Mouse (Mus musculus) left cerebral cortex, adult 2 months (tissue): ENCODE data around the gene Bmp8b. TPM values are rescaled to one million over a fixed set of nuclear protein-coding genes. Genes with fewer than 3 reads are reported as not detected.

Experiments used
- DNase-seq, 2 experiments: peaks; one replicate each; pipeline ENCODE4 v3.0.0; 2021 to 2022; ENCODE audit warnings: low spot score in 2 of 2, mixed read lengths in 1 of 2; ENCODE audit errors: extremely low spot score in 1 of 2
- H3K27ac ChIP-seq: fragments of 200-600 bp; 2 replicates; pipeline ENCODE4 v1.8.1; 2022
- H3K4me3 ChIP-seq: fragments of 200-600 bp; 2 replicates; pipeline ENCODE4 v1.8.1; 2022
- CTCF ChIP-seq: fragments of 200-600 bp; IDR thresholded peaks from 2 replicates; pipeline ENCODE4 v1.8.1; 2022; ENCODE audit warnings: antibody characterized with exemption, mild to moderate bottlenecking, moderate library complexity
- intact Hi-C: fragments of 180-260 bp; cut with DNase I; formaldehyde crosslinking; loops from one replicate; pipeline ENCODE4 v1.15.1; 2025
- long read RNA-seq, 2 experiments: library from polyadenylated mRNA; stranded (forward); transcript quantifications; one replicate each; pipeline ENCODE4 v2.0.0; 2021; ENCODE audit warnings: borderline mapping rate in 2 of 2
- total RNA-seq, 2 experiments: library from RNA; stranded (reverse); gene quantifications; 2 replicates each; pipeline ENCODE4 v1.2.3; 2021

Bmp8b gene
- under 1 TPM in 1 of 2 experiments, not detected in 1; 0.26 TPM for total RNA-seq
- long read RNA-seq, experiment 1, partial matches to known transcripts = 0 of 1 reads
- long read RNA-seq, experiment 1, other reads (novel, unspliced or antisense) = 1 of 1 reads
- long read RNA-seq, experiment 2, partial matches to known transcripts = 1 of 2 reads
- long read RNA-seq, experiment 2, other reads (novel, unspliced or antisense) = 1 of 2 reads

- intact Hi-C loops = no loop called here
- DNase-seq = no peak
- H3K4me3 ChIP-seq = no peak within 1 kb of the TSS
- H3K27ac ChIP-seq = no peak within 1 kb of the TSS
- no peak for TF ChIP-seq CTCF
Observed at GRCm38 (mm10) chr4:123104651-123105450, at the start of gene Bmp8b. Bmp8b (plus strand) TSS chr4:123105165.

- Histone ChIP-seq H3K27ac (no peak overlapping the region), H3K4me3 (no peak overlapping the region)
- TF ChIP-seq CTCF = no peak
- intact Hi-C loops = no loop called here
- no peak for DNase-seq
Observed at GRCm38 (mm10) chr4:123056560-123057109, 48.3 kb upstream of the Bmp8b start.

- intact Hi-C loops = no loop called here
- no peak overlapping the region for H3K4me3 ChIP-seq
- no peak for TF ChIP-seq CTCF
- H3K27ac ChIP-seq = no peak overlapping the region
- DNase-seq = no peak
Observed at GRCm38 (mm10) chr4:123057957-123058356, 47.0 kb upstream of the Bmp8b start.

- intact Hi-C loops = loop anchor here (5.0 kb wide), 1 partner anchor 169 kb away; no protein-coding TSS in a partner anchor
- no peak overlapping the region for H3K27ac ChIP-seq
- H3K4me3 ChIP-seq = no peak overlapping the region
- TF ChIP-seq CTCF = no peak
- no peak for DNase-seq
Observed at GRCm38 (mm10) chr4:123061744-123062143, 43.2 kb upstream of the Bmp8b start.

GRCm38 (mm10) chr4:123068646-123069045 lies 36.3 kb upstream of the Bmp8b start:
- intact Hi-C loops = no loop called here
- H3K27ac ChIP-seq = no peak overlapping the region

GRCm38 (mm10) chr4:123071266-123071966 lies 33.5 kb upstream of the Bmp8b start:
- H3K27ac ChIP-seq = no peak overlapping the region
- peak; percentile 36 for TF ChIP-seq CTCF
- no peak for DNase-seq
- no peak overlapping the region for H3K4me3 ChIP-seq
- intact Hi-C loops = no loop called here

More at GRCm38 (mm10) chr4:123068646-123069045, 36.3 kb upstream of the Bmp8b start:
- H3K4me3 ChIP-seq = no peak overlapping the region
- no peak for TF ChIP-seq CTCF
- DNase-seq = no peak

GRCm38 (mm10) chr4:123076928-123077327 lies 28.0 kb upstream of the Bmp8b start:
- intact Hi-C loops = no loop called here
- no peak for TF ChIP-seq CTCF
- no peak overlapping the region for H3K4me3 ChIP-seq
- DNase-seq = no peak
- no peak overlapping the region for H3K27ac ChIP-seq

- no peak for DNase-seq
- no peak for TF ChIP-seq CTCF
- Histone ChIP-seq H3K4me3 (no peak overlapping the region), H3K27ac (no peak overlapping the region)
- intact Hi-C loops = no loop called here
Observed at GRCm38 (mm10) chr4:123078231-123078630, 26.7 kb upstream of the Bmp8b start.

GRCm38 (mm10) chr4:123080791-123081190 lies 24.2 kb upstream of the Bmp8b start:
- peak in 1 of 2 experiments; percentile 54 for DNase-seq
- Histone ChIP-seq H3K4me3 (no peak overlapping the region), H3K27ac (no peak overlapping the region)
- intact Hi-C loops = loop anchor here (5.0 kb wide), 1 partner anchor 273 kb away; no protein-coding TSS in a partner anchor
- TF ChIP-seq CTCF = no peak

GRCm38 (mm10) chr4:123082283-123083163 lies 22.4 kb upstream of the Bmp8b start:
- Histone ChIP-seq H3K27ac (no peak overlapping the region), H3K4me3 (no peak overlapping the region)
- intact Hi-C loops = loop anchor here (1.0 to 5.0 kb wide), 3 partner anchors 87 to 275 kb away; partner anchors contain the start of gene Mycl
- peak; percentile 63 to 71 for DNase-seq
- peak; percentile 90 for TF ChIP-seq CTCF
